Mouse (Mus musculus) spleen, adult 2 months (tissue): ENCODE measurements around the gene Jade2.

ENCODE experiments used
- CTCF ChIP-seq: fragments of 200-500 bp; IDR thresholded peaks from 2 replicates; pipeline ENCODE4 v1.5.1; 2011; ENCODE audit warnings: mild to moderate bottlenecking, inconsistent platforms; ENCODE audit not compliant: insufficient read depth, insufficient read length, insufficient replicate concordance; ENCODE audit errors: extremely low read depth
- POLR2A ChIP-seq: fragments of 200-500 bp; IDR thresholded peaks from 2 replicates; pipeline ENCODE4 v1.6.1; 2011; ENCODE audit warnings: low read depth, low read length, inconsistent platforms

- no peak for TF ChIP-seq POLR2A
- no peak for TF ChIP-seq CTCF
These were observed 32.5 kb downstream of the Jade2 start for GRCm38 (mm10) chr11:51824867-51825424.
